In the genomic region with DNA sequence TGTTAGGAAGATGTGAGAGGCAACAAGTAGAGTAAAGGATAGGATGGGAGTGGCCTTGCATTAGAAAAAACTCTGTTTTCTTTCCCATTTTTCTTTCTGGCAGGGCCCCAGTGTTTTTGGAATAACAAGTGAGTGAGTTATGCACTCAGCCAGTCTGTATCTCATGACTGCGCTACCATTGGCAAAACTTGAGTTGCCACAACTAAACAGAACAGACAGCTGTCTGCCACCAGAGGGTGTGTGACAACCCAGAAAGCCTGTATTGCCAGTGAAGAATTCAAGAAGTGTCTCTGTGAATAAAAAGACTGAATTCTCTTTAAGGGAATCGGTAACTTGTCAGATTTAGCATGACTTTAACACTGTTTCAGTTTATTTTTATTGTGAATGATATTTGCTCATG, we compare ENCODE assay signal across 12 mouse cellular contexts. TPM values are rescaled to one million over a fixed set of nuclear protein-coding genes. Genes with fewer than 3 reads are reported as not detected.
DNase-seq lines count a peak whose midpoint lies in the region; ATAC-seq and TF ChIP-seq lines count a peak whose summit lies in the region.
"Had no signal": no experiment of that assay in that cellular context is flagged by ENCODE, and none has a peak within 500 bp of the region (broad histone marks: within the 10 kb centered on the region; RNA-seq: fewer than 3 reads in every experiment).

No protein-coding gene starts in this region.

- ATAC-seq in cerebellum, adult (ENCODE audit: insufficient number of reproducible peaks, low FRiP score, low TSS enrichment) = peak; percentile 68; the same call in 1 of the 2 replicates
- ATAC-seq: forebrain, embryonic 13.5 days had no signal

- TF ChIP-seq CTCF in MEL (IDR thresholded peaks at IDR 0.05 in 2 of 3, conservative IDR thresholded peaks at IDR 0.05 in 1 of 3; ENCODE audit: control insufficient read depth in 1 of 3, insufficient read depth in 1 of 3, low read depth in 2 of 3, low read length in 3 of 3, poor library complexity in 1 of 3, severe bottlenecking in 1 of 3) = peak; percentile 13 to 36 (median 22); a peak in 3 of 6 replicates

- H3K79me2 ChIP-seq in MEL (ENCODE audit: control insufficient read depth, insufficient read depth, low read length, poor library complexity) = no peaks in the 10 kb centered on the region

- TF ChIP-seq EP300 in MEL (IDR thresholded peaks at IDR 0.05; ENCODE audit: low read depth in 1 of 2, low read length in 2 of 2) = no peak

- no peaks in the 10 kb centered on the region for H3K27me3 ChIP-seq in MEL (ENCODE audit: control insufficient read depth in 1 of 2, insufficient read depth in 2 of 2, low read length in 2 of 2)

- H3K9me3 ChIP-seq in MEL (replicated peaks; ENCODE audit: insufficient read depth, low read length) = no peaks in the 10 kb centered on the region
- H3K9me3 ChIP-seq: forebrain, embryonic 13.5 days had no signal

- no peak for DNase-seq in cerebellum, adult 11 months
- DNase-seq in layer of hippocampus, adult 9-11 months = peak; percentile 44
- no peak for DNase-seq in layer of hippocampus, adult 8-10 months (ENCODE audit: low spot score in 2 of 2)
- DNase-seq in MEL (ENCODE audit: low read depth, low spot score) = peak; percentile 40
- peak; percentile 63 for DNase-seq in lung, postnatal 10 days
- no peak for DNase-seq in gastrocnemius, adult 8-10 months (ENCODE audit: low spot score in 2 of 2)
- DNase-seq in urinary bladder, postnatal 25 days (ENCODE audit: low spot score) = no peak
- DNase-seq: heart, postnatal 4 days; right cerebral cortex, postnatal 25 days had no signal

- no peak overlapping the region for H3K4me3 ChIP-seq in MEL (ENCODE audit: control insufficient read depth in 1 of 2, insufficient read depth in 1 of 2, low read depth in 2 of 2, low read length in 2 of 2)
- H3K4me3 ChIP-seq: forebrain, embryonic 13.5 days had no signal

- no peak for TF ChIP-seq POLR2A in MEL (IDR thresholded peaks at IDR 0.05; ENCODE audit: control insufficient read depth in 1 of 2, insufficient read depth in 1 of 2, low read depth in 1 of 2, low read length in 2 of 2, poor library complexity in 1 of 2)

- H3K27ac ChIP-seq in MEL (ENCODE audit: control insufficient read depth, low read depth, low read length) = no peak overlapping the region
- H3K27ac ChIP-seq: forebrain, embryonic 13.5 days had no signal

- no peaks in the 10 kb centered on the region for H3K4me1 ChIP-seq in MEL (ENCODE audit: control insufficient read depth in 1 of 2, insufficient read depth in 2 of 2, low read length in 2 of 2)
- H3K4me1 ChIP-seq: forebrain, embryonic 13.5 days had no signal

- TF ChIP-seq RAD21 in MEL (IDR thresholded peaks at IDR 0.05; ENCODE audit: low read depth, low read length) = no peak; the same call in 1 of the 2 replicates

- H3K36me3 ChIP-seq in MEL (ENCODE audit: control insufficient read depth in 1 of 2, insufficient read depth in 2 of 2, low read length in 2 of 2) = no peaks in the 10 kb centered on the region

- H3K9ac ChIP-seq in MEL (ENCODE audit: control insufficient read depth, low read depth, low read length, poor library complexity, severe bottlenecking) = no peak overlapping the region
- H3K9ac ChIP-seq: forebrain, embryonic 13.5 days had no signal

TF ChIP-seq in MEL, 35 proteins besides CTCF, POLR2A, EP300 and RAD21:
- TF ChIP-seq ZC3H11A (IDR thresholded peaks at IDR 0.05; ENCODE audit: low read depth, low read length) = no peak
- no peak for TF ChIP-seq POLR2AphosphoS5 (IDR thresholded peaks at IDR 0.05; ENCODE audit: borderline replicate concordance, low read depth, low read length)
- TF ChIP-seq SMC3 (IDR thresholded peaks at IDR 0.05; ENCODE audit: low read depth, low read length) = peak; percentile 40

RNA-seq across cellular contexts. Expression of gene Mib2, which starts 7.0 kb away (rescaled TPM):
- total RNA-seq in layer of hippocampus, adult 8-10 months (2022) = 100 to 1,000 TPM; 101 to 122 (median 113) TPM
- 21.4 and 27.7 TPM in 2 replicates for total RNA-seq in MEL (2012; rRNA removed)
- polyA plus RNA-seq in MEL (2012; ENCODE audit: insufficient read depth in 1 of 2, insufficient read length in 2 of 2, low read depth in 1 of 2, low replicate concordance in 2 of 2, missing spikeins in 1 of 2) = 10 to 100 TPM in 1 of 2 experiments, not detected in 1; 38.3 TPM
- 10 to 100 TPM; 17.8 to 22.6 (median 18.8) TPM for total RNA-seq in gastrocnemius, adult 8-10 months (2022)

RNA-seq across cellular contexts. Expression of gene Fndc10, which starts 18.2 kb away (rescaled TPM):
- 10 to 100 TPM; 22.6 to 30.6 (median 26.6) TPM for total RNA-seq in layer of hippocampus, adult 8-10 months (2022)
- 1.1 and 2.6 TPM in 2 replicates for total RNA-seq in MEL (2012; rRNA removed)
- 1 to 10 TPM in 1 of 2 experiments, not detected in 1; 5.9 TPM for polyA plus RNA-seq in MEL (2012; ENCODE audit: insufficient read depth in 1 of 2, insufficient read length in 2 of 2, low read depth in 1 of 2, low replicate concordance in 2 of 2, missing spikeins in 1 of 2)
- 1 to 10 TPM in 3 of 4 experiments, under 1 TPM in 1; 0.70 to 1.5 (median 1.1) TPM for total RNA-seq in gastrocnemius, adult 8-10 months (2022)

RNA-seq across cellular contexts. Expression of gene Mmp23, which starts 22.8 kb away (rescaled TPM):
- total RNA-seq in layer of hippocampus, adult 8-10 months (2022) = 1 to 10 TPM; 2.8 to 5.0 (median 3.5) TPM
- 1.6 and 1.8 TPM in 2 replicates for total RNA-seq in MEL (2012; rRNA removed)
- polyA plus RNA-seq in MEL (2012; ENCODE audit: insufficient read depth in 1 of 2, insufficient read length in 2 of 2, low read depth in 1 of 2, low replicate concordance in 2 of 2, missing spikeins in 1 of 2) = 1 to 10 TPM in 1 of 2 experiments, not detected in 1; 2.4 TPM
- 1 to 10 TPM in 2 of 4 experiments, under 1 TPM in 2; 0.70 to 1.6 (median 1.1) TPM for total RNA-seq in gastrocnemius, adult 8-10 months (2022)

RNA-seq across cellular contexts. Expression of gene Ssu72, which starts 28.6 kb away (rescaled TPM):
- total RNA-seq in layer of hippocampus, adult 8-10 months (2022) = 10 to 100 TPM; 86.8 to 99.4 (median 88.9) TPM
- total RNA-seq in MEL (2012; rRNA removed) = 160 and 170 TPM in 2 replicates
- 100 to 1,000 TPM; 140 to 267 TPM for polyA plus RNA-seq in MEL (2012; ENCODE audit: insufficient read depth in 1 of 2, insufficient read length in 2 of 2, low read depth in 1 of 2, low replicate concordance in 2 of 2, missing spikeins in 1 of 2)
- 10 to 100 TPM; 37.8 to 42.0 (median 38.2) TPM for total RNA-seq in gastrocnemius, adult 8-10 months (2022)

RNA-seq across cellular contexts. Expression of gene Gm10563, which starts 30.8 kb away (rescaled TPM):
- total RNA-seq in layer of hippocampus, adult 8-10 months (2022) = not detected
- total RNA-seq in MEL (2012; rRNA removed) = not detected in 2 replicates
- polyA plus RNA-seq in MEL (2012; ENCODE audit: insufficient read depth in 1 of 2, insufficient read length in 2 of 2, low read depth in 1 of 2, low replicate concordance in 2 of 2, missing spikeins in 1 of 2) = not detected
- not detected for total RNA-seq in gastrocnemius, adult 8-10 months (2022)
- total RNA-seq: heart, postnatal 4 days; left cerebral cortex, postnatal 14 days had no signal
- polyA plus RNA-seq: forebrain, embryonic 13.5 days had no signal

Comparison
In these comparisons a context has a peak if more than half of its experiments do, and no peak if none do; other contexts are left out.
1. DNase-seq: peak in layer of hippocampus, adult 9-11 months (single experiment), MEL (single experiment) and lung, postnatal 10 days (single experiment); none in cerebellum, adult 11 months (single experiment), layer of hippocampus, adult 8-10 months (0 of 2), gastrocnemius, adult 8-10 months (0 of 2) and urinary bladder, postnatal 25 days (single experiment).